Mouse (Mus musculus) hindbrain, postnatal 0 days (tissue): ENCODE measurements around the gene Gm3317. TPM values are rescaled to one million over a fixed set of nuclear protein-coding genes. Genes with fewer than 3 reads are reported as not detected.
"Not testable (repeated sequence)": the region's sequence is repeated elsewhere in the genome, so short reads cannot be mapped to it uniquely, and the experiment has no call there.

Source experiments
- ATAC-seq: fragments of 200-750 bp; cut with Nextera tagmentation; 2 replicates; pipeline ENCODE4 v1.8.0; 2017; ENCODE audit warnings: mild to moderate bottlenecking, moderate TSS enrichment, moderate library complexity
- DNase-seq: peaks from one replicate; pipeline ENCODE4 v3.0.0-alpha.2; 2015; ENCODE audit warnings: low spot score
- H3K27ac ChIP-seq: fragments of 300-500 bp; sonication (generic); 2 replicates; pipeline ENCODE4 v1.5.1; 2014; ENCODE audit warnings: mild to moderate bottlenecking
- H3K27me3 ChIP-seq: fragments of 300-500 bp; sonication (generic); 2 replicates; pipeline ENCODE4 v1.6.1; 2014; ENCODE audit warnings: low read length, mixed read lengths; ENCODE audit not compliant: insufficient read depth
- H3K36me3 ChIP-seq: fragments of 300-500 bp; sonication (generic); 2 replicates; pipeline ENCODE4 v1.6.1; 2014; ENCODE audit warnings: low read length, mixed read lengths; ENCODE audit not compliant: insufficient read depth
- H3K4me1 ChIP-seq: fragments of 300-500 bp; sonication (generic); 2 replicates; pipeline ENCODE4 v1.6.1; 2014; ENCODE audit warnings: antibody characterized with exemption, low read length, mixed read lengths; ENCODE audit not compliant: insufficient read depth
- H3K4me2 ChIP-seq: fragments of 300-500 bp; sonication (generic); 2 replicates; pipeline ENCODE4 v1.6.1; 2014; ENCODE audit warnings: low read depth, mild to moderate bottlenecking, low read length, moderate library complexity, mixed read lengths
- H3K4me3 ChIP-seq: fragments of 300-500 bp; sonication (generic); 2 replicates; pipeline ENCODE4 v1.5.1; 2014; ENCODE audit warnings: low read length
- H3K9ac ChIP-seq: fragments of 300-500 bp; sonication (generic); replicated peaks from 2 replicates; pipeline ENCODE4 v1.6.1; 2014; ENCODE audit warnings: mild to moderate bottlenecking, low read length, moderate library complexity, mixed read lengths
- H3K9me3 ChIP-seq: fragments of 300-500 bp; sonication (generic); 2 replicates; pipeline ENCODE4 v1.6.1; 2016; ENCODE audit warnings: low read length, mixed read lengths
- WGBS: fragments of 180-500 bp; shearing (Covaris S2); extraction: QIAGEN DNeasy Blood & Tissue Kit; methylation state at CpG from one replicate; pipeline ENCODE4 v1.1.7; 2014; 5-methylcytosine and 5-hydroxymethylcytosine counted together
- polyA plus RNA-seq: library from polyadenylated mRNA; unstranded; fragments of >200 nt; fragmentation: Nextera tagmentation; extraction: Ambion mirVana; gene quantifications from 2 replicates; pipeline ENCODE4 v1.2.1, GENCODE M21; 2015
- total RNA-seq: library from RNA; depleted of rRNA; stranded (reverse); fragments of >200 nt; gene quantifications from 2 replicates; pipeline ENCODE4 v1.2.3, GENCODE M21; 2014; rRNA removed

Gm3317 gene
- total RNA-seq: not detected in 2 replicates
- polyA plus RNA-seq: not detected in 2 replicates

DNA sequence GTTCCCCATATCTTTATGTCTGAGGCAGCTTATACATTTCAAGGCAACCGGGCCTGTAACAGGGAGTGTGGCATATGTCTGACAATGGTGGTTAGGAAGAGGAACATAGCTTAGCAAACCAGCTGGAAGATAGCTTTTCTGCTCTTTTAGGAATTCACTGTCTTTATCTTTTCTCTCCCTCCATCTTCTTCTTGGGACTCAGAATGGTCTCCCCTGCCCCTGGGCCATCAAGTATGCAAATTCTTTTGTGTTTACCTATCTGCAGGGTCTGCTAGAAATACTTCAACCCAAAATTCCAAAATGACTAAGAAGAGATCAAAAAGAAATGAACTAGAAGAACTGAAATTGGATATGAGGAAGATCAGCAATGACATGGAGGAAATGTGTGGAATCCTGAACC, at the start of gene Gm3317:
Gene Gm3317, plus strand, starts transcription at position 301 of the 400 bp plus-strand sequence.
- not testable (repeated sequence) for ATAC-seq, H3K4me3 ChIP-seq, H3K4me2 ChIP-seq, H3K27ac ChIP-seq, H3K9me3 ChIP-seq, DNase-seq, H3K27me3 ChIP-seq, H3K4me1 ChIP-seq, H3K9ac ChIP-seq, H3K36me3 ChIP-seq
- no CpG with 5 or more reads among the region's 1 CpGs for WGBS

GRCm38 (mm10) chr14:5131219-5131618, 33.1 kb upstream of the Gm3317 start, which contains the start of gene Gm8279:
Gene Gm8279 (plus strand): TSS chr14:5131519.
- H3K27ac ChIP-seq, ATAC-seq, H3K9ac ChIP-seq, H3K27me3 ChIP-seq, H3K9me3 ChIP-seq, H3K36me3 ChIP-seq, DNase-seq, H3K4me1 ChIP-seq, H3K4me2 ChIP-seq, H3K4me3 ChIP-seq: not testable (repeated sequence)
- WGBS: 69% methylated on average over 2 of the region's 2 CpGs

DNA sequence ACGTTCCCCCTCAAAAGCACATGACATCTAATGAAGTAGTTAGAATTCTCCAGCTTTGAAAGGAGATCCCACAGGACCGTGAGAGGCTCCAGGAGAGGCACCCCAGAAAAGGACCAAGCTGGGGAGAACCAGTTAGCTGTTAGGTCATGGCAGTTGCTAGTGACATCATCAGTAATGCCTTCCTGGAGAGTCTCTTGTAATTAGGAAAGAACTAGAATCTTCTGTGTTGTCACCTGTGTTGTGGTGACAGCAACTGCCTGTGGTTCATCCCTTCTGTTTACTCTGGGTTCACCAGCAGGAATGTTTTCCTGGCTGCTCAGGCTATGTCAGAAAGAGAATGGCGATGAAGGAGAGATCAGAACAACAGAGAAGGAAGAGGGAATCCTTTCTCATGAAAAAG, 21.2 kb downstream of the Gm3317 start, which contains the start of gene Gm8271:
Gene Gm8271, plus strand, starts transcription at position 301 of the 400 bp plus-strand sequence.
- not testable (repeated sequence) for H3K9ac ChIP-seq, H3K4me1 ChIP-seq, ATAC-seq, H3K27ac ChIP-seq, H3K4me2 ChIP-seq, DNase-seq, H3K9me3 ChIP-seq, H3K36me3 ChIP-seq, H3K27me3 ChIP-seq, H3K4me3 ChIP-seq
- no CpG with 5 or more reads among the region's 3 CpGs for WGBS

Other genes starting within 250 kb of the Gm3317 start
- not detected in 2 replicates for gene Gm8297, start 180.6 kb upstream of the Gm3317 start, total RNA-seq
- not detected in 2 replicates for gene Gm8297, start 180.6 kb upstream of the Gm3317 start, polyA plus RNA-seq
- not detected in 2 replicates for gene Gm3298, start 148.6 kb upstream of the Gm3317 start, total RNA-seq
- gene Gm3298, start 148.6 kb upstream of the Gm3317 start, polyA plus RNA-seq: 0.51 TPM in 1 of 2 replicates, not detected in the other
- not detected in 2 replicates for gene 4930555G01Rik, start 113.9 kb upstream of the Gm3317 start, total RNA-seq
- gene 4930555G01Rik, start 113.9 kb upstream of the Gm3317 start, polyA plus RNA-seq: not detected in 2 replicates
- 11.0 and 12.0 TPM in 2 replicates for gene Gm8281, start 93.5 kb upstream of the Gm3317 start, total RNA-seq
- gene Gm8281, start 93.5 kb upstream of the Gm3317 start, polyA plus RNA-seq: 9.7 and 10.8 TPM in 2 replicates
- not detected in 2 replicates for gene Gm8279, start 33.0 kb upstream of the Gm3317 start, total RNA-seq
- gene Gm8279, start 33.0 kb upstream of the Gm3317 start, polyA plus RNA-seq: 0.15 TPM in 1 of 2 replicates, not detected in the other
- gene Gm8271, start 21.3 kb downstream of the Gm3317 start, total RNA-seq: not detected in 2 replicates
- not detected in 2 replicates for gene Gm8271, start 21.3 kb downstream of the Gm3317 start, polyA plus RNA-seq
- not detected in 2 replicates for gene Gm3526, start 96.0 kb downstream of the Gm3317 start, total RNA-seq
- gene Gm3526, start 96.0 kb downstream of the Gm3317 start, polyA plus RNA-seq: not detected in 2 replicates
- gene Gm3542, start 170.4 kb downstream of the Gm3317 start, total RNA-seq: not detected in 2 replicates
- gene Gm3542, start 170.4 kb downstream of the Gm3317 start, polyA plus RNA-seq: not detected in 2 replicates
- gene Gm3500, start 224.5 kb downstream of the Gm3317 start, total RNA-seq: 1.4 and 2.4 TPM in 2 replicates
- 1.8 and 2.5 TPM in 2 replicates for gene Gm3500, start 224.5 kb downstream of the Gm3317 start, polyA plus RNA-seq